Comparison of ENCODE assay signal across 8 mouse cellular contexts in the genomic region with DNA sequence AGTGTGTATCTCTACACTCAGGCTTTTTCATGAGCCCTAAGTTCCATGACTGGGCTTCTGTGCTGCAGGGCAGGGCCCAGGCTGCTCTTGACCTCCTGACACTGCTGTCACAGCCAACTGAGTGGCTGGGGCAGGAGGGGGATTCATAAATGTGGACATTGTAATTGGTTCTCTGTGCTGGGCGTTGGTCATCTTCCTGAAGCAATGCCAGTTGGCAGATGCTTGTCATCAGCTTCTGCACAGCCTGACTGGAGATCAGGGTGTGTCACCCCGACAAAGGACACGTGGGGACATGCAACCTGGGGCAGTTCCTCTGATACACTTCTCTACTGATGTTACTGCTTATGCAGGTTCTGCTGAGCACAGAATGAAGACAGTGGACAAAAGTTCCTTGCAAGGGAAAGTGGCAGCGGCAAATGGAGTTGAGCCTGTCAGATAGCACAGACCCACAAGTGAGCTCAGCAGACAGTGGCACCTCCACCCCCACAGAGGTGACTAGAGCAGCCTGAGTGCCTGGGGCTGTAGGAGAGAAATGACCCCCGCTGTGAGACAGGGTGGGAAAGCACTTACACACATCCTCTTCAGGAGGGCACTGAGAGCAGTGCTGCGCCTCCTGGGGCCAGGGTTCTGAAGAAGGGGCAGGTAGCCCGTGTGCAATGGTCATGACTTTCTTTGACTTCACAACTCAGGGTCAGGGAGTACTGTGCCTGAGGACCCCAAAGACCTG. TPM values are rescaled to one million over a fixed set of nuclear protein-coding genes. Genes with fewer than 3 reads are reported as not detected.
DNase-seq lines count a peak whose midpoint lies in the region; ATAC-seq lines count a peak whose summit lies in the region.

No protein-coding gene starts in this region.

- no peaks in the 10 kb centered on the region for H3K9me3 ChIP-seq in heart, embryonic 10.5 days
- no peaks in the 10 kb centered on the region for H3K9me3 ChIP-seq in forebrain, embryonic 11.5 days (ENCODE audit: control insufficient read depth, low read length)

- H3K27me3 ChIP-seq in heart, embryonic 10.5 days (ENCODE audit: insufficient read depth, poor library complexity, severe bottlenecking): no peaks in the 10 kb centered on the region
- no peaks in the 10 kb centered on the region for H3K27me3 ChIP-seq in forebrain, embryonic 11.5 days (ENCODE audit: control insufficient read depth, insufficient read depth, low read length)

- H3K4me2 ChIP-seq in forebrain, embryonic 11.5 days (ENCODE audit: low read depth, low read length, severe bottlenecking): no peak overlapping the region

- 41% methylated on average over 7 of the region's 7 CpGs for WGBS in heart, embryonic 10.5 days
- WGBS in forebrain, embryonic 11.5 days: 87% methylated on average over 7 of the region's 7 CpGs

- peak overlapping the region; percentile 77 for H3K27ac ChIP-seq in heart, embryonic 10.5 days
- H3K27ac ChIP-seq in forebrain, embryonic 11.5 days (ENCODE audit: low read depth, low read length): no peak overlapping the region

- H3K9ac ChIP-seq in forebrain, embryonic 11.5 days (ENCODE audit: low read length): no peak overlapping the region

- no peak overlapping the region for H3K4me3 ChIP-seq in heart, embryonic 10.5 days
- no peak overlapping the region for H3K4me3 ChIP-seq in forebrain, embryonic 11.5 days (ENCODE audit: low read depth, low read length)

- no peak for ATAC-seq in forebrain, embryonic 11.5 days (replicated peaks; ENCODE audit: low FRiP score)

- no peaks in the 10 kb centered on the region for H3K36me3 ChIP-seq in heart, embryonic 10.5 days
- no peaks in the 10 kb centered on the region for H3K36me3 ChIP-seq in forebrain, embryonic 11.5 days (ENCODE audit: control insufficient read depth, insufficient read depth, low read length)

- peaks cover 87% of the 10 kb centered on the region for H3K4me1 ChIP-seq in heart, embryonic 10.5 days
- H3K4me1 ChIP-seq in forebrain, embryonic 11.5 days (replicated peaks; ENCODE audit: control insufficient read depth, insufficient read depth, low read length): no peaks in the 10 kb centered on the region

- DNase-seq in gastrocnemius, adult 18-20 months (ENCODE audit: low spot score): peak; percentile 82
- DNase-seq in gastrocnemius, postnatal 10 days: no peak
- peak; percentile 52 for DNase-seq in Muller cell, postnatal 12 days (ENCODE audit: inconsistent ontology term)
- no peak for DNase-seq in heart, embryonic 10.5 days (ENCODE audit: low spot score)
- peak; percentile 77 to 87 for DNase-seq in lung, adult 18-20 months
- peak; percentile 72 for DNase-seq in testis, postnatal 14 days (ENCODE audit: low spot score)
- no peak for DNase-seq in forebrain, embryonic 11.5 days (ENCODE audit: low spot score)
- DNase-seq in yolk sac, embryonic 10.5 days (ENCODE audit: low spot score): no peak

RNA-seq across cellular contexts. Expression of a gene that starts 22.7 kb away (rescaled TPM):
- total RNA-seq in gastrocnemius, adult 18-20 months (2021): 10 to 100 TPM; 12.5 to 21.8 TPM
- 10 to 100 TPM; 12.7 to 19.8 TPM for total RNA-seq in gastrocnemius, postnatal 10 days (2021)
- 15.8 and 18.5 TPM in 2 replicates for polyA plus RNA-seq in heart, embryonic 10.5 days (2016; fragmentation: Nextera tagmentation; extraction: Ambion mirVana)
- polyA plus RNA-seq in forebrain, embryonic 11.5 days (2014; fragmentation: Nextera tagmentation; extraction: Ambion mirVana): 21.8 and 22.2 TPM in 2 replicates

RNA-seq across cellular contexts. Expression of a gene that starts 32.2 kb away (rescaled TPM):
- 1 to 10 TPM; 2.6 to 3.2 TPM for total RNA-seq in gastrocnemius, adult 18-20 months (2021)
- total RNA-seq in gastrocnemius, postnatal 10 days (2021): 10 to 100 TPM; 30.0 to 31.6 TPM
- polyA plus RNA-seq in heart, embryonic 10.5 days (2016; fragmentation: Nextera tagmentation; extraction: Ambion mirVana): 192 and 214 TPM in 2 replicates
- polyA plus RNA-seq in forebrain, embryonic 11.5 days (2014; fragmentation: Nextera tagmentation; extraction: Ambion mirVana): 98.1 and 109 TPM in 2 replicates

RNA-seq across cellular contexts. Expression of a gene that starts 34.2 kb away (rescaled TPM):
- 10 to 100 TPM; 76.3 to 80.6 TPM for total RNA-seq in gastrocnemius, adult 18-20 months (2021)
- 10 to 100 TPM; 57.8 to 61.0 TPM for total RNA-seq in gastrocnemius, postnatal 10 days (2021)
- 67.0 and 68.3 TPM in 2 replicates for polyA plus RNA-seq in heart, embryonic 10.5 days (2016; fragmentation: Nextera tagmentation; extraction: Ambion mirVana)
- 56.0 and 59.9 TPM in 2 replicates for polyA plus RNA-seq in forebrain, embryonic 11.5 days (2014; fragmentation: Nextera tagmentation; extraction: Ambion mirVana)

RNA-seq across cellular contexts. Expression of a gene that starts 34.4 kb away (rescaled TPM):
- total RNA-seq in gastrocnemius, adult 18-20 months (2021): 100 to 1,000 TPM; 103 to 105 TPM
- total RNA-seq in gastrocnemius, postnatal 10 days (2021): 100 to 1,000 TPM; 135 to 145 TPM
- 295 and 310 TPM in 2 replicates for polyA plus RNA-seq in heart, embryonic 10.5 days (2016; fragmentation: Nextera tagmentation; extraction: Ambion mirVana)
- polyA plus RNA-seq in forebrain, embryonic 11.5 days (2014; fragmentation: Nextera tagmentation; extraction: Ambion mirVana): 268 and 290 TPM in 2 replicates

RNA-seq across cellular contexts. Expression of a gene that starts 46.7 kb away (rescaled TPM):
- total RNA-seq in gastrocnemius, adult 18-20 months (2021): 10 to 100 TPM; 11.6 to 19.4 TPM
- 10 to 100 TPM; 31.1 to 40.1 TPM for total RNA-seq in gastrocnemius, postnatal 10 days (2021)
- polyA plus RNA-seq in heart, embryonic 10.5 days (2016; fragmentation: Nextera tagmentation; extraction: Ambion mirVana): 67.3 and 107 TPM in 2 replicates
- 113 and 127 TPM in 2 replicates for polyA plus RNA-seq in forebrain, embryonic 11.5 days (2014; fragmentation: Nextera tagmentation; extraction: Ambion mirVana)

Comparison
In these comparisons a context has a peak if more than half of its experiments do, and no peak if none do; other contexts are left out.
1. DNase-seq: peak in gastrocnemius, adult 18-20 months (single experiment), Muller cell, postnatal 12 days (single experiment), lung, adult 18-20 months (2 of 2) and testis, postnatal 14 days (single experiment); none in gastrocnemius, postnatal 10 days (single experiment), heart, embryonic 10.5 days (single experiment), forebrain, embryonic 11.5 days (single experiment) and yolk sac, embryonic 10.5 days (single experiment).
2. RNA of a gene that starts 32.2 kb away (total RNA-seq): 30.0 to 31.6 TPM in gastrocnemius, postnatal 10 days; 2.6 to 3.2 TPM in gastrocnemius, adult 18-20 months; every median in the first group is over 4 times any median in the second.